Mouse (Mus musculus): ENCODE data around the gene Ndufa11. TPM values are rescaled to one million over a fixed set of nuclear protein-coding genes. Genes with fewer than 3 reads are reported as not detected.

The Ndufa11 gene
- total RNA-seq (2021) = 100 to 1,000 TPM; 242 to 258 TPM

DNA sequence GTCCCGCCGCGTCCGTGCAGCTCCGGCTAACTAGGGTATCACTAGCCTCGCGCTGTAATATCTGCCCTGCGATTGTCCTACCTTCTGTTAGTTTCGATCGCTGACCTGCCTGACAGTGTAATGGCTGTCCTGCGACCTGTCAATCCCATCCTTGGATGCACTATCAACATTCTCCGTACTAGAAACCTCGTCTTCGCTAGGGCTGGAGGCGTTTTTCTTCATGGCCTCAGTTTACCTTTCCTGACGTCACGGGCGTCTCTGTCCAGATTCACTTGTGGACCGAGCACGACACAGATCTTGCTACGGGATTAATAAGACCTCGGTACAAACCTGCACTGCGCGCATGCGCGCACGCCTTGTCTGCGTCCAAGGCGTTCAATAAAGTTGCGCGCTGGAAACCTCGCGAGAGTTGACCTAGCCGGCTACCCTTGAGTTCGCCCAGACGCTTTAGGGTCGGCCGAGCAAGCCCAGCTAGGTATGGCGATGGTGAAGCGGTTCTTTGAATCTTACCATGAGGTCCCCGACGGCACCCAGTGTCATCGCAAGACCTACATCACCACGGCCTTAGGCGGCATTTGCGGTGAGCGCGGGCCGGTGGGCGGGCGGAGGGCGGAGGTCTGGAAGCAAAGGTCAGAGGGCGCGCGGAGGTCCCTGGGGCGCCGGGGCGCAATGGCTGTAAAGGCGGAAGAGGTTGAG lies at the start of gene Ndufa11, which contains the start of gene Vmac:
Ndufa11 (plus strand) TSS at position 405 of the 696 bp plus-strand sequence.
Vmac (minus strand) TSS at position 660 of the 696 bp plus-strand sequence.
- DNase-seq (ENCODE audit: extremely low spot score in 1 of 2, low spot score in 1 of 2) = peak; percentile 90 to 95

DNA sequence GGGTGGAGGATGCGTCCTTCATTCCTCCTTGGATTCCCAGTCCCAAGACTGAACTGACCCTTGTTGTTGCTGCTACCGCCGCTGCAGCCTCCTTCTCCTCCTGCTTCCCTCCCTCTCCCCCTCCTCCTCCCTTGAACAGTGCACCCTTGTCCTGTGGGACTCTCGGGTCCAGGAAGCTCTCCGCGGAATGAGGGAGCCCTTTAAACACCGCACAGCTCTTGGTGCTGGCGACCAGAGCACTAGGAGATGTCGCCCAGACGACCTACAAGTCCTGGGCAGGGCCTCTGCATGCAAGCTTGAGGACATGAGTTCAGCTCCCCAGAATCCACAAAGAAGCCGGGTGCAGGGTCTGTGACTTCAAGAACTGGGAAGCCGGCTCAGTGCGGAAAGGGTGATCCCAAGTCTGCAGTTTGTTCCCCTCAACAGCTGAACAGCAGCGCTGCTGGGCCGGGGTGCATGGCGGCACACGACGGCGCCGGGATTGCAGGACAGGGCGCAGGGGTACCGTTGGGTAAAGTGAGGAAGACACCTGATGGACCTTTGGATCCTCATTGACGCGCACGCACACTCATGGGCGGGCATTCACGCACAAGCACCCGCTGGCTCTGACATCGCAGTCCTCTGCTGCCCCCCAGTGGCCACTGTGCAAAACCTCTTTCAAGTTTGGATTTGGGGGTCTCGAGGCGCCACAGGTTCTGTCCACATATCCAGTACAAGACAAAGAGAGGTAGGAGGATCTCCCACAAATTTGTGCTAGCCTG lies 49.0 kb upstream of the Ndufa11 start:
- peak; percentile 87 to 96 for DNase-seq (ENCODE audit: extremely low spot score in 1 of 2, low spot score in 1 of 2)

DNA sequence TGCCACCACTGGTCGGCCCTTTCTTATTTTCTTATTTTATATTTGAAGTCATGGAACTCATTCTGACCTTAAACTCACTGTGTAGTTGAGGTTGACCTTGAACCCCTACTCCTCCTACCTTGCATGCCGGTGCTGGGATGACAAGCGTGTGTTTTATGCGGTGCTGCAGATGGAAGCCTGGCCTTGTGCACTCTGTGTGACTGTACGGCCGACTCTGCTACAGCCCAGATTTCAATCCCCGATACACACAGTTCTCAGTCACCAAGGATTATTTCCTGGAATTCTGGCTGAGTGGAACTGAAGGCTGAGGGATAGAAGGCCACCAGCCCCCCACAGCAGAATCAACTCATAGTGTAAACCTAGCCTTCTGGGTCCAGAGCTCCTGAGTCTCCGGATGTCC lies 47.8 kb upstream of the Ndufa11 start:
- no peak for DNase-seq (ENCODE audit: extremely low spot score in 1 of 2, low spot score in 1 of 2)

DNA sequence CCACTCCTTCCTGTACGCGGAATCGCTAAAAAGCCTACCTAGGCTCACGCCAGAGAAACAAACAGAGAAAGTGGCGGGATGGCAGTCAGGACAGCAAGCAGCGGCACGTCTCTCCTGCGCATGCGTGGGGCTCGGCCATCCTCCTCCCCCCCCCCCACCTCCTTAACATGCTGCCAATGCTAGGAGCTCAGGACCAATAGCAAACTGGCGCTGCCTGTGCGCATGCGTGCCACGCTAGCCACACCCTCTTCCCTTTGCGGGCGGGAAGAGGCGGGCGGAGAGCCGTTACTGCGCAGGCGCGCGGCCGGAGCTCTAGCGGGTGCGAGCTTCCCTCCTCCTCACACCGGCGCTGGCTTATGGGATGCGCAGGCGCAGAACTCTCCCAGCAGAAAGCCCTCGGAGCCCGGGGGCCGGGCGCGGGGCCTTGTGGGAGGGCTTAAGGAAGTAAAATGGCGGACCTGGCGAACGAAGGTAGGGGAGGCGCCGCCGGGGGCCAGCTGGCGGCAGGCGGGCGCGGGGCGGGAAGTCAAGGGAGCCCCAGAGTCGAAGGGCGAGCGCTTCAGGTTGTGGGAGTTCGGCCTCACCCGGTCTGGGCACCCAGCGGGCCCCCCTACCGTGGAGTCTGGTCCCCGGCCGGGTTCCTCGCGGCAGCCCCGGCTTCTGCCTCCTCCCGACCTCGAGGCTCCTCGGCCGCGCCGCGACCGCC lies 44.5 kb upstream of the Ndufa11 start, which contains the start of gene Ranbp3:
Ranbp3 (plus strand) TSS at position 354 of the 706 bp plus-strand sequence.
- peak; percentile 93 to 95 for DNase-seq (ENCODE audit: extremely low spot score in 1 of 2, low spot score in 1 of 2)

DNA sequence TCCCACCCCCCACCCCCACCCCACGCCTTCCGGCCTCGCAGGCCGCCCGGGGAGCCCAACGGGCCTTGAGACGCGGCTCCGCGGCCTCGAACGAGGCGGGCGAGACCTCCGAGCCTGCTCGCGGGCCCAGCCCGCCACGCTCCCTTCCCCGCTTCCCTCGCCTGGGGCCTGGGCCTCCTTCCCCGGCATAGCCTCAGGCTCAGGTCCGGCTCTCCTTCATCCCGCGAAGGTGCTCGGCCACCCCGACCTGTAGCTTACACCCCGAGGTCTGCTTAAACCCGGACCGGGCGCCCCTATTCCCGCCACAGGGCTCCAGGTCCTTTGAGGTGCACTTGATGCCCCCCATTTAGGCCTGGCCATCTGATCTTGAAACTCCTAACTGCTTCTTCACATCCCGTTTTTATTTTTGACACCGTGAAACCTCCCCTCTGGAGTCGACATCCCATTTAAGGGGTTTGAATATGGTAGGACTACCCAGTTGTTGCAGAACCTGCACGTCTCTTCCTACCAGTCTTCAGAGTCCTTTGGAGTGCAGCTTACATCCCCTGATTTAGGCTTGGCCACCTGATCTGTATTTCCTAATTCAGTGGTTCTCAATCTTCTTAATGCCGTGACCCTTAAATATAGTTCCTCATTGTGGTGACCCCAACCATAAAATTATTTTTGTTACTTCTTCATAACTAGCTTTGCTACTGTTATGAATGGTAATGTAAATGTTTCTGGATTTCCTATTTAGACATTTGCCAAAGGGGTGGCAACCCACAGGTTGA lies 43.7 kb upstream of the Ndufa11 start:
- DNase-seq (ENCODE audit: extremely low spot score in 1 of 2, low spot score in 1 of 2) = peak in 1 of 2 experiments; percentile 30

DNA sequence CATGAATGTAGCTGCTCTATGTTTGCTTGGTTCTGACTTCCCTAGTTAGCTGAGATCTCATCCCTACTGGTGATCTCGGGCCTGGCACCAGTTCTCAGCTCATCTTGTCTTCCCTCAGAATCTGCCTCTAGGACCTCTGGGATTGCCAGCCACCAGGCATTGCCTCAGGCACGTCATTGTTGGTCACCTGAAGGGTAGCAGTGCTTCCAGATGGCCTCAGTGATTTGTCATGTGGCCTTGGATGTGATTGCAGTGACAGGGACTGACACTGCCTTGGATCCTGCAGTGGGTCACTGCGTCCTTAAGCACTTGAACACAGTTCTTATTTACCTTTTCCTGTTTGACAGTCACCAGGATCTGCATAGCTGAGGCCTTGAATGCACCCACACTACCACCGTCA lies 35.8 kb upstream of the Ndufa11 start:
- DNase-seq (ENCODE audit: extremely low spot score in 1 of 2, low spot score in 1 of 2) = no peak

DNA sequence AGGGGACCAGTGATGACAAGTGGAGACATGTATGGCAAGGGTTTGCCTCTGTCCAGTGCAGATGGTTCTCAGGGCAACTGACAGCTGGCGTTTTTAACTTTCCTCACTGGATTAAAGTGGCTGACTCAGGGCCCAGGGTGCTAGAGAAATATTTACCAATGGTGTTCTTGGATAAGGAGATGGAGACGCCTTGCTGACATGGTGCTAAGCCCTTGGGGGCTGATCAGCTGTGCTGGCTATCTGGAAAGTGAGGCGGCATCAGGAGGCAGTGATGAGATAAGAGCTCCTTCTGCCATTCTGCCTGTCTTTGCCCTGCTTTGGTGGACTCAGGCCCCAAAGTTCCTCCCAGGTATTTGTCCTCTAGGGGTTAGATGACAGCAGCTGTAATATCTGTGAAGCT lies 34.7 kb upstream of the Ndufa11 start:
- DNase-seq (ENCODE audit: extremely low spot score in 1 of 2, low spot score in 1 of 2) = no peak

DNA sequence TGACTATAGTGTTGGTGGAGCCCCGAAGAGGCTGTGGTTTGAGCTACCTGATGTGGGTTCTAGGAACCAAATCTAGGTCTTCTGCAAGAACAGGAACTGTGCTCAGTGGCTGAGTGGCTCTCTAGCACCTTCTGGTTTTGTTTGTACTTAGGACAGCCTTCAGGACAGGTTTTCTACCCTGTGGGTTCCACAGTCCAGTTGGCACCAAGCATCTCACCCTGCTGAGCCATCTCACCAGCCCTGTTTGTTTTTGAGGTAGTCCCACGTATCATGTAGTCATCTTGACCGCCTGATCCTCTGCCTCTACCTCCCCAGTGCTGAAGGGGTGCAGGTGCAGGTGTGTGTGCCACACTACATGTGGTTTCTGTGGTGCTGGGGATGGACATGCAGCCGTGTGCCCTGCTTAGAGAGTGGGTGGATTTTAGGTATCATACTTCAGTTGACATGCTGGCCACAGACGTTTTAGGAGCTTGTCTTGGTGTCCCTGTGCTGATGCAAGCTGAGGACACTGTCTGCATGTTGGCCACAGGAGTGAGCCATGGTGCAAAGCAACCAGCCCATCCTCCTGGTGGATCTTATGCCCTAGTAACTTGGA lies 33.9 kb upstream of the Ndufa11 start:
- DNase-seq (ENCODE audit: extremely low spot score in 1 of 2, low spot score in 1 of 2) = no peak

DNA sequence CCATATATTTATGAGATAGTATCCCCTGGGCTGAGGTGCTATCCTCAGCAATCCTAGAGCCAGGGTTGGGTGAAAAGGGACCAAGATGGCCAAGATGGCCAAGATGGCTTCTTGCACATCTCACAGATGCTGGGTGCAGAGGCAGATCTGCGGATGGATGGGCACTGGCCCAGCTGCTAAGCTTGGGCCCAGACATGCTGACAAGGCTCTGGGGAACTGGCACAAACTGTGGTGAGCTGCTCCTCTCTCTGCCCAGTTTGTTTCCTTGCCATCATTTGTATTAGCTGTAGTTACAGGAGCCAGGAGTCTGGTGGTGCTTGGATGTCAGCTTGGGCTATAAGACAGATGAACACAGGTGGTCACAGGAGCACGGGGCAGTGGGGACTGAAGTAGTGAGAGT lies 32.9 kb upstream of the Ndufa11 start:
- DNase-seq (ENCODE audit: extremely low spot score in 1 of 2, low spot score in 1 of 2) = no peak

DNA sequence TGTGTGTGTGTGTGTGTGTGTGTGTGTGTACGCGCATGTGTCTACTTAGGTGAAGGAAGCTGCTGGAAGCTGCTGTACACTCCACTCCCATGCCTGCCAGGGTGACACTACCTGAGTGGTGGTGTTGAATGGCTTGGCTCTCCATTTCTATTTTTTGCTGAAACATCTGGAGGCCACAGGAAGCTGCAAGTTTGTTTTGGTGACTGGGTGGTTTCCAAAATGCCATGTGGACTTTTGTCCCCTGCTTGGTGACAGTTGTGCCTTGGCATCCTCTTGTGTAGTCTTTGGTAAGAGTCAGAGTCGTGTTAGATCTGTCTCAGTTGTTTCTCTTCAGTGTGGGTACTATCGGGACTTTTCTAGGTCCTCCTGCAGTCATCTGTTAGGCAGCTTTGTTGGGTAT lies 30.8 kb upstream of the Ndufa11 start:
- DNase-seq (ENCODE audit: extremely low spot score in 1 of 2, low spot score in 1 of 2) = no peak

DNA sequence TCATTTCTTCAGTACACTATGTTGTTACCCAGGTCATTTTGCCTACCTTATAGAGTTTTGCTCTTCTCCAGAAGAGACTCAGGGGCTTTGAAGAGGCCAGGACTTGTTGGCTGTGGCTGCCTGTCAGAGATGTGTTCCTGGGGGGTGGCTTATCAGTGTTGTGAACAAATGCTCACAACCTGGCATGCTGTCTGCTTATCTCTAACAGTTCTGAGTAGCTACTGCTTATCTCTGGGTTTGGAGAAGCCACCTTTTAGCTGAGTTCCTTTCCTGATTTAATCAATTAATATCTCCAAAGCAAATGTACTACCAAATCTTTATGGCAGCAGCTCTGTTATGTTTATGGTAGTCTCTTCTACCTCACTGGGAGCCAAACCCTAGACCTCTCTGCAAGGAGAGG lies 29.5 kb upstream of the Ndufa11 start:
- DNase-seq (ENCODE audit: extremely low spot score in 1 of 2, low spot score in 1 of 2) = no peak

DNA sequence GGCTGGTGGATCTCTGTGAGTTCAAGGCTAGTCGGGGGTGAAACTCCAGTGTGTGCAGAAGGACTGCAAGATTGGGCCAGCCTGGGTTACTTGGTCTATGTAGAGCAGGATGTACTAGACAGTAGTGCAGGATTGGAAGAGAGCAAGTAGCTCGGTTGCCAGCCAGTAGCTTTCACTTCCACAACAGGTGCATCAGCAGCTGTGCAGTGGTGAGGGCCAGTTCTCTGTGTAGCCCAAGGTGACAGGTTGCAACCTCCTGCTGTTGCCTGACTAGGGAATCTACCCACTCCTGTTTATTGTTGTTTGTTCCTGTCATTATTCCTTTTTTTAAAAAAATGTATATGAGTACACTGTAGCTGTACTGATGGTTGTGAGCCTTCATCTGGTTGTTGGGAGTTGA lies 28.9 kb upstream of the Ndufa11 start:
- DNase-seq (ENCODE audit: extremely low spot score in 1 of 2, low spot score in 1 of 2) = no peak

DNA sequence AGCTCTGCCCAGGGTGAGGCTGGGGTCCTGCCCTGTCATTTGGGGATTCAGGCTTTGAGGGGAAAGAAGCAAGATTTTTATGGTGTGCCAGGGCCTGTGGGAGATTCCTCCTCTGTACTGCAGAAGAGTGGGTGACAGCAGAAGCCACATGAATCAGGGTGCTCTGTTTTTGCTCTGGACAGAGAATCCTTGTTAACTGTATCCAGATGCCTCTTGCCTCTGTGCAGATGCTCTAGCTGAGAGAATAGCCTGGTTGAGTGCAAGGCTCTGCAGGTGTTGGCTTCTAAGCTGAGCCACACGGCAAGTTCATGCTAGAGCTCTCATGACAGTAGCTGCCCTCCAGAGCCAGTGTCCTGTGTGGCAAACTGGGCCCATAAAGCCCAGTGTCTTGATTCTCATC lies 24.2 kb upstream of the Ndufa11 start:
- DNase-seq (ENCODE audit: extremely low spot score in 1 of 2, low spot score in 1 of 2) = no peak

DNA sequence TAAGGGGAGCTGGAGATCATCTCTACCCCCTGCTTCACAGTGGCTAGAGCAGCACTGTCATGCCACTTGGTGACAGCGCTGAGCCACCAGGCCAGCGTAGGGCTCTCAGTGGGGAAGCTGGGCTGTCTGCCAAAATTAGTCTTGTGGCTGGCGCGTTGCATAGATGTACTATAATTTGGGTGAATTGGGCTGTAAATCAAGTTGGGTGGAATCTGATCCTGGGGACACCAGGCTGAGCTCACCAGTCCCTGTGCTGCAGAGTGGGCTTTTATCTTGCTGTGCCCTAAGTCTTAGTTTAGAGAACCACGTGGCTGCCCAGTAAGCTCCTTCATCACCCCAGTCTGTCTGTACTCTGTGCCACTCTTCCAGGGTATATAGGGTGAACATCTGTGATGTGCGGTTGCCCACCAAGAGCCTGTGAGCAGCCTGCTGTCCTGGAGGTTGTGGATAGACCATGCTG lies 23.7 kb upstream of the Ndufa11 start:
- DNase-seq (ENCODE audit: extremely low spot score in 1 of 2, low spot score in 1 of 2) = peak; percentile 39 to 55

DNA sequence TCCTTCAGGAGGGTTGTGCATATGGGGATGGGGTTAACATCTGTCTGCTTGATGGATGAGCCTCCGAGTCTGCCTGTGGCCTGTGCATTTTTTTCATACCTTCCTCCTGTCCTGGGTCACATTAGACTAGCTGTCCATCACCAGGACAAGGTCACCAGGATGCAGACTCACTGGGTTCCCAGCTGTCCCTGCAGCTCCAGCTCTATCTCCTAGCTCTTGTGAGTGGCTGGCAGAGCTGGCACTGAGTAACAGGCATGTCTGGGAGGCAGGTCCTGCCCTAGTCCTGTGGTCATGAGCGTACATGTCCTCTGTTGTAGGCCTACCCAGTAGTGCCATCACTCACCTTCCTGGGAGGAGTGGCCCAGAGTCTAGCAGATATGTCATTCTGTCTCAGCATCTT lies 17.1 kb upstream of the Ndufa11 start:
- no peak for DNase-seq (ENCODE audit: extremely low spot score in 1 of 2, low spot score in 1 of 2)

DNA sequence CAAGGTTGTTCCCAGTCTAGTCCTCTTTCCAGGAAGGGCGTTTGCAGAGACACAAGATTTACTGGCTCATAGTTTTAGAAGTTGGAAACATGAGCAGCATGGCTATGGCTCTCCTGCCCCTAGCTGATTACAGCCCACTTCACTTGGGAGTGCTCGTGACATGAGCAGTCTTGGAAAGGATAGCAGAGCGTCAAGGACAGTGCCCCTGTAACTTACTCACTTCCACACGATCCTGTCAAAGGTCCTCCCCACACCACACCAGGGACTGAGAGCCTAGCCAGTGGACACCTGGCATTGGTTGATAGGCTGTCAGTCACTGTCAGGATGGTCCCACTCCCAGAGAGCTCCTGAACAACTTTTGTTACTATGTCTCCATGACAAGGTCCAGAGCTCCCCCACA lies 14.5 kb upstream of the Ndufa11 start:
- DNase-seq (ENCODE audit: extremely low spot score in 1 of 2, low spot score in 1 of 2) = no peak

DNA sequence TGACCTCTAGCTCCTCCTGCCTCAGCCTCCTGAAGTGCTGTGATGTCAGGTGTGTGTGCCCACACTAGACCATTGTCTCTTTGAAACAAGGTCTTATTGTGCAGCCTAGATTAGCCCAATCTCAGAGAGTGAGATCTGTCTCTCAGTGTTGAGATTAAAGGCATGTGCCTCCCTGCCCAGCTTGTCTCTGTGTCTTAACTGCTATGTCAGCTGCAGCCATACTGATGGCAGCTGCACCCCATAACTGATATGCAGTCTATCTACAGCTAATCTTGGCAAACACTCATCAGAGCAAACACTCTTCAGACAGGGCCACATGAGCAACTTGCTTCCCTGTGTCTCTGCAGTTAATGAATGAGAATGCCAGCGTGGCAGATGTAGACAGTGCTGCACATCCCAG lies 11.1 kb upstream of the Ndufa11 start:
- DNase-seq (ENCODE audit: extremely low spot score in 1 of 2, low spot score in 1 of 2) = no peak

DNA sequence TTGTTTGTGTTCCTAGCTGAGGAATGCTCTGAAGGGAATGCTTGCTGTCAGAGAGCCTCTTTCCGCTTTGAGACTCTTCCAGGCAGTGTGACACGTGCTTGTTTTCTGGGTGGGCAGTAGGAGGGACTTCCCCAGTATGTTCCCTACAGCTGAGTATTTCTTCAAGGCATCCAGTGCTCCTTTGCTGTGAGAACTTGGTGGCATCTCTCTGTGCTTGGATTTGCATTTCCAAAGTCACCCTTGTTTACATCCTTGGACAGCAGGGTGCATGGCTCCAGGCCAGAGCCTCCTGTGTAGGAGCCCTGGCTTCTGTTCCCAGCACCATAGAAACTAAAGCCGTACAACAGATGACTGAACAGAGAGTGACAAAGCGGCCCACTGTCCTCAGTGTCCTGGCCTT lies 8.9 kb upstream of the Ndufa11 start:
- DNase-seq (ENCODE audit: extremely low spot score in 1 of 2, low spot score in 1 of 2) = no peak

DNA sequence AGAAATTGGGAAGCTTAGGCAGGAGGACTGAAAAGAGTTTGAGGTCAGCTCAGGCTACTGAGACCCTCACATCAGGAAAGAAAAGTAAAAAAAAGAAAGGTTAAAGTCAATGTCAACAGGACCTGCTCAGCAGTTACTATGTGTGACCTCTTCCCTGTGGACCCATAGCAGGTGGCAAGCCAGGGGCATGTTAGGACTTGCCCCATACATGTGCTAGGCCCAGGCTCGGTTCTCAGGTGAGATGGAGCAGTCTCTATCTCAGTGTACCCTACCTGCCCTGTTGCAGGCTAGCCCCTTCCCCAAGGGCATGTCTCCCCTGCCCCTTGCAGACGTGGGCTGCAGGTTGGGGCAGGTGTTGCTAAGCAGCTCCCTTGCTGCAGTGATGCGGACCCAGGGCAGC lies 7.9 kb upstream of the Ndufa11 start:
- DNase-seq (ENCODE audit: extremely low spot score in 1 of 2, low spot score in 1 of 2) = no peak

DNA sequence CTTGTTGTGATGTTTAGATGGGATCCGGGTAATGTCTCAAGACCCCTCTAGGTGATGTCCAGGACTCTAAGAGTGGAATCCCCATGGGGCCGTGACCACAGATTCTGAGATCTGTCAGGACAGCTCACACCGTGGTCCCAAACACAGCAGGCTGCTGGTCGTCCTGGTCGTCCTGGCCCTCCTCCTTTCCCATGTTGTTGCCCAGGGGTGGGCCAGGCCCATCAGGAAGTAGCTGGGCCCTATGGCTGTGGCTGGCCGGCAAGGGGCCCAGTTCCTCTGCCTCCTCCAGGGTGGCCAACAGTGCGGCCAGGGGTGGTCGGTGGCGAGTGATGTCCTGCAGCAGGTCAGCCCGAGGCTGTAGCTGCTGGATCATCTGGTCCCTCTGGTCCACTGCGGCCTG lies 2.2 kb upstream of the Ndufa11 start:
- no peak for DNase-seq (ENCODE audit: extremely low spot score in 1 of 2, low spot score in 1 of 2)
